Comparison of ENCODE assay signal across 29 mouse cellular contexts in genomic region chr15:25221749-25222148, GRCm38 (mm10).
DNase-seq lines count a peak whose midpoint lies in the region; ATAC-seq and TF ChIP-seq lines count a peak whose summit lies in the region.
"Had no signal": no experiment of that assay in that cellular context is flagged by ENCODE, and none has a peak within 500 bp of the region (broad histone marks: within the 10 kb centered on the region; RNA-seq: fewer than 3 reads in every experiment).

No protein-coding gene starts in this region.

- H3K4me1 ChIP-seq in forebrain, embryonic 15.5 days, result no peaks in the 10 kb centered on the region
- H3K4me1 ChIP-seq: heart, embryonic 13.5 days; hindbrain, embryonic 15.5 days; kidney, embryonic 15.5 days; liver, embryonic 15.5 days had no signal

- ATAC-seq in forebrain, embryonic 15.5 days (replicated peaks), result no peak
- ATAC-seq: forebrain, embryonic 14.5 days; inflammation-experienced regulatory T-cells, adult 6 months had no signal

- intact Hi-C loops in left cerebral cortex, adult 2 months (cut with DNase I), result loop anchor here (5.0 kb wide), 2 partner anchors 136 to 499 kb away; no protein-coding TSS in a partner anchor
- intact Hi-C loops in left cerebral cortex, postnatal 14 days (cut with DNase I), result loop anchor here (10.0 kb wide), 2 partner anchors 187 to 193 kb away; partner anchors contain the start of gene Basp1

- WGBS in forebrain, embryonic 15.5 days, result 89% methylated on average over 4 of the region's 4 CpGs

- H3K9ac ChIP-seq in forebrain, embryonic 15.5 days (replicated peaks), result no peak overlapping the region
- H3K9ac ChIP-seq: heart, embryonic 13.5 days; hindbrain, embryonic 15.5 days; kidney, embryonic 15.5 days; limb, embryonic 12.5 days; liver, embryonic 15.5 days; lung, embryonic 14.5 days had no signal

- H3K27ac ChIP-seq in left cerebral cortex, adult 2 months, result peak overlapping the region; percentile 64
- H3K27ac ChIP-seq in forebrain, embryonic 15.5 days (replicated peaks), result no peak overlapping the region
- H3K27ac ChIP-seq: heart, embryonic 13.5 days; hindbrain, embryonic 10.5 days; hindbrain, embryonic 15.5 days; kidney, embryonic 15.5 days; layer of hippocampus, adult 2 months; limb, embryonic 12.5 days; liver, embryonic 15.5 days had no signal

- DNase-seq in heart, adult 11 months, result peak; percentile 4
- DNase-seq in heart, postnatal 4 days, result no peak
- DNase-seq in left cerebral cortex, adult 2 months (ENCODE audit: extremely low spot score in 1 of 2, low spot score in 2 of 2), result no peak
- peak; percentile 48 to 57 for DNase-seq in left cerebral cortex, postnatal 14 days (ENCODE audit: low spot score in 2 of 2)
- DNase-seq in right cerebral cortex, postnatal 36 days (ENCODE audit: low spot score in 2 of 2), result peak; percentile 30 to 72
- DNase-seq in embryo, embryonic 10.5 days (ENCODE audit: low spot score), result no peak
- DNase-seq: adrenal gland, postnatal 25 days; B cell, adult 2 months; cerebellum, adult 18-20 months; cerebellum, postnatal 10 days; heart, postnatal 10 days; kidney, adult 18-20 months; kidney, postnatal 25 days; layer of hippocampus, postnatal 36 days; lung, embryonic 14.5 days; lung, postnatal 14 days; midbrain, embryonic 14.5 days; thymus, adult 18-20 months; thymus, postnatal 25 days had no signal

- no peak overlapping the region for H3K4me2 ChIP-seq in forebrain, embryonic 15.5 days (replicated peaks)
- H3K4me2 ChIP-seq: heart, embryonic 13.5 days; hindbrain, embryonic 15.5 days; kidney, embryonic 15.5 days; limb, embryonic 12.5 days; liver, embryonic 15.5 days; lung, embryonic 14.5 days had no signal

- H3K9me3 ChIP-seq in forebrain, embryonic 15.5 days, result no peaks in the 10 kb centered on the region
- H3K9me3 ChIP-seq: heart, embryonic 13.5 days; hindbrain, embryonic 10.5 days; hindbrain, embryonic 15.5 days; kidney, embryonic 15.5 days; limb, embryonic 12.5 days; liver, embryonic 15.5 days had no signal

- no peaks in the 10 kb centered on the region for H3K27me3 ChIP-seq in forebrain, embryonic 15.5 days
- H3K27me3 ChIP-seq: heart, embryonic 13.5 days; hindbrain, embryonic 15.5 days; limb, embryonic 12.5 days; liver, embryonic 15.5 days had no signal

- H3K36me3 ChIP-seq in forebrain, embryonic 15.5 days, result no peaks in the 10 kb centered on the region
- H3K36me3 ChIP-seq: heart, embryonic 13.5 days; hindbrain, embryonic 10.5 days; hindbrain, embryonic 15.5 days; kidney, embryonic 15.5 days; limb, embryonic 12.5 days; liver, embryonic 15.5 days had no signal

- no peak for TF ChIP-seq CTCF in left cerebral cortex, adult 2 months (IDR thresholded peaks at IDR 0.05)

- H3K4me3 ChIP-seq in left cerebral cortex, adult 2 months, result no peak overlapping the region
- H3K4me3 ChIP-seq in forebrain, embryonic 15.5 days, result no peak overlapping the region
- H3K4me3 ChIP-seq: heart, embryonic 13.5 days; hindbrain, embryonic 10.5 days; hindbrain, embryonic 15.5 days; kidney, embryonic 15.5 days; layer of hippocampus, adult 2 months; limb, embryonic 12.5 days; liver, embryonic 15.5 days had no signal

Comparison
In these comparisons a context has a peak if more than half of its experiments do, and no peak if none do; other contexts are left out.
1. DNase-seq: peak in heart, adult 11 months (single experiment), left cerebral cortex, postnatal 14 days (2 of 2) and right cerebral cortex, postnatal 36 days (2 of 2); none in heart, postnatal 4 days (single experiment), left cerebral cortex, adult 2 months (0 of 2) and embryo, embryonic 10.5 days (single experiment).